In the genomic region with DNA sequence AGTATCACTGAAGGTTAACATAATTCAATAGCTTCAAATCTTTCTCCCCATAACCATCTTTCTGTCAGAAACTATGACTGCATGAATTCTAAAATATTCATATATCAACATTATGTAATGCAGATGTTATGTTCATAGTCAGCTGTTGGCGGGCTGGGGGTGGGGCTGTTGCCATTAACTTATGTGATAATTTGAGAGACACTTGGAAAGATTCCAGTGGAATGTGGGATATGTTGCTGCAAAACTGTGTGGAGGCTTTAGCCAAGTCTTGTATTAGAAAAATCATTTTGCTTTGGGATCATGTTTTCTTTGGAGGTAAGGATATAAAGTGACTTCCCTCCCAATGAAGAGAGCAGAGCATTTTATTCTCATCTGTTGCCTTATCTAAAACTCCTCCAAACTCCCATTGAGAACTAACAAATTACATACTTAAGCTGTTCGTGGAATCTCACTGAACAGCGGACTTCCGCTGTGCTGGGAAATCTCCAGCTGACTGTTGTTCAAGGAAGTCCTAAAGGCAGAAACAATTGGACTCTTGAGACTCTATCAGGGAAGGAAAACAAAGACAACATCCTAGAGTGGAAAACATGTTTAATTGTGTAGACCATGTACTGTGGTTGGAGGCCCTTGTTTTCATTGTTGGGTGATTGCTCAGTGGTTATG, we compare ENCODE assay signal across 12 mouse cellular contexts.
DNase-seq lines count a peak whose midpoint lies in the region; ATAC-seq and TF ChIP-seq lines count a peak whose summit lies in the region.
"Had no signal": no experiment of that assay in that cellular context is flagged by ENCODE, and none has a peak within 500 bp of the region (broad histone marks: within the 10 kb centered on the region; RNA-seq: fewer than 3 reads in every experiment).

No protein-coding gene starts in this region.

- H3K27ac ChIP-seq in kidney, embryonic 15.5 days: peak overlapping the region; percentile 37
- H3K27ac ChIP-seq: embryonic facial prominence, embryonic 13.5 days; midbrain, embryonic 12.5 days had no signal

- ATAC-seq in kidney, embryonic 15.5 days (replicated peaks; ENCODE audit: low FRiP score): peak; percentile 83; the same call in 1 of the 2 replicates

- TF ChIP-seq CTCF in brain, embryonic 14.5 days (IDR thresholded peaks at IDR 0.05; ENCODE audit: borderline replicate concordance, extremely low read depth, insufficient read depth, insufficient read length): no peak

- H3K36me3 ChIP-seq in kidney, embryonic 15.5 days: no peaks in the 10 kb centered on the region
- H3K36me3 ChIP-seq: embryonic facial prominence, embryonic 13.5 days; midbrain, embryonic 12.5 days had no signal

- WGBS in kidney, embryonic 15.5 days: 58% methylated on average over 4 of the region's 4 CpGs

- TF ChIP-seq POLR2A in brain, embryonic 14.5 days (IDR thresholded peaks at IDR 0.05; ENCODE audit: borderline replicate concordance, extremely low read depth, insufficient read depth, insufficient read length, poor library complexity, severe bottlenecking): no peak

- no peak overlapping the region for H3K4me3 ChIP-seq in kidney, embryonic 15.5 days (replicated peaks)
- H3K4me3 ChIP-seq: embryonic facial prominence, embryonic 13.5 days; midbrain, embryonic 12.5 days had no signal

- H3K4me1 ChIP-seq in kidney, embryonic 15.5 days: no peaks in the 10 kb centered on the region
- H3K4me1 ChIP-seq: midbrain, embryonic 12.5 days had no signal

- no peaks in the 10 kb centered on the region for H3K27me3 ChIP-seq in kidney, embryonic 15.5 days
- H3K27me3 ChIP-seq: embryonic facial prominence, embryonic 13.5 days; midbrain, embryonic 12.5 days had no signal

- no peak for DNase-seq in kidney, adult 9 months
- peak; percentile 81 for DNase-seq in Muller cell, postnatal 12 days (ENCODE audit: inconsistent ontology term)
- DNase-seq in brain, embryonic 14.5 days (ENCODE audit: low read depth): peak; percentile 42
- DNase-seq in heart, postnatal 4 days: peak; percentile 62
- no peak for DNase-seq in ovary, postnatal 10 days (ENCODE audit: low spot score)
- no peak for DNase-seq in spleen, postnatal 14 days (ENCODE audit: low spot score in 2 of 2)
- DNase-seq in frontal cortex, adult 2 months (ENCODE audit: extremely low spot score in 1 of 2, low spot score in 1 of 2): no peak
- DNase-seq: left cerebral cortex, postnatal 4 days; thymus, postnatal 36 days had no signal

- H3K4me2 ChIP-seq in kidney, embryonic 15.5 days: no peak overlapping the region
- H3K4me2 ChIP-seq: embryonic facial prominence, embryonic 13.5 days; midbrain, embryonic 12.5 days had no signal

- H3K9ac ChIP-seq in kidney, embryonic 15.5 days: no peak overlapping the region
- H3K9ac ChIP-seq: embryonic facial prominence, embryonic 13.5 days; midbrain, embryonic 12.5 days had no signal

- H3K9me3 ChIP-seq in kidney, embryonic 15.5 days (replicated peaks): no peaks in the 10 kb centered on the region
- H3K9me3 ChIP-seq: embryonic facial prominence, embryonic 13.5 days; midbrain, embryonic 12.5 days had no signal

Comparison
In these comparisons a context has a peak if more than half of its experiments do, and no peak if none do; other contexts are left out.
1. DNase-seq: peak in Muller cell, postnatal 12 days (single experiment), brain, embryonic 14.5 days (single experiment) and heart, postnatal 4 days (single experiment); none in kidney, adult 9 months (single experiment), ovary, postnatal 10 days (single experiment), spleen, postnatal 14 days (0 of 2) and frontal cortex, adult 2 months (0 of 2).